Mouse (Mus musculus) testis, adult 2 months (tissue): ENCODE data around the gene Slc48a1.

Source experiments
- CTCF ChIP-seq: fragments of 200-500 bp; IDR thresholded peaks from 2 replicates; pipeline ENCODE4 v1.5.1; 2012; ENCODE audit warnings: low read depth, mild to moderate bottlenecking, inconsistent platforms, low read length, moderate library complexity; ENCODE audit not compliant: control insufficient read depth, insufficient read depth, insufficient replicate concordance
- POLR2A ChIP-seq: fragments of 200-500 bp; IDR thresholded peaks from 2 replicates; pipeline ENCODE4 v1.6.1; 2012; ENCODE audit warnings: low read depth, mild to moderate bottlenecking, inconsistent platforms, low read length, moderate library complexity; ENCODE audit not compliant: control insufficient read depth

DNA sequence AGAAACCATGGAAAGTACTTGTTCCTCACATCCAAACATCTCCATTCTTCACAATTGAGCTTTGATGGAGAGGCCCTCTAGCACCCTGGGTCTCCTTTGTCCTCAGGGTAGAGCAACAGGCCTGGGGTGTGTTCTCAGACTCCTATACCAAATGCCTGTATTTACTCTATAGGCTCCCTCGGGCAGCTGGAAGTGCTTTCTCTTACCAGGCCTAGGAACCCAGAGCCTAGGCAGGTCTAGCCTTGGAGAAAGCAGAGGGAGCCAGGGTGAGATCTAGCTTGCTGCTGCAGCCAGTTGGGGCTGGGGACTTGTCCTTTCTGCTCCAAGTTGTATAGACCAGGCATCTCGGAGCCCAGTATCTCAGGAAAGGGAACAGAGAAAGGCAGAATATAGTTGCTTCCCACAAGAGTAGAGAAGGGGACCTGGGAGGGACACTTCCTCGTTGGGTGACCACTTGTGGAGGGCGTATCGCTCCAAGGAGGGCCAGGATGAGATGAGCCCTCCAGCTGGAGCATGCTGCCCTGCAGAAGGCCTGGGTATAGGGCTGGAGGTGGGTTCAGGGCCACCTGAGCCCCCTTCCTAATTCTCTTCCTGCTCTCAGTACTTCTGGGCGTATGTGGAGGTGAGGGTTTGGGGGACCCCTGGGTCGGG lies 9.0 kb downstream of the Slc48a1 start:
- TF ChIP-seq CTCF (no peak), POLR2A (no peak)
